Mouse (Mus musculus) ES-E14 (cell line): Measurements from ENCODE around the gene Radil. TPM values are rescaled to one million over a fixed set of nuclear protein-coding genes. Genes with fewer than 3 reads are reported as not detected.

ENCODE experiments used
- DNase-seq: peaks from one replicate; pipeline ENCODE4 v3.0.0-alpha.2; 2013; ENCODE audit warnings: low read depth, low spot score
- H3K27ac ChIP-seq: 2 replicates; pipeline ENCODE4 v1.5.1; 2012; ENCODE audit warnings: low read depth, mild to moderate bottlenecking, low read length, moderate library complexity, mixed read lengths; ENCODE audit not compliant: poor library complexity, insufficient read depth, severe bottlenecking
- H3K36me3 ChIP-seq: 2 replicates; pipeline ENCODE4 v1.6.1; 2012; ENCODE audit warnings: mild to moderate bottlenecking, low read length, moderate library complexity, mixed read lengths; ENCODE audit not compliant: control insufficient read depth, poor library complexity, insufficient read depth, severe bottlenecking
- H3K4me1 ChIP-seq, 2 experiments: fragments of 150-350 bp in 1 of 2; sonication (generic) in 1 of 2; 2 replicates each; pipeline ENCODE4 v1.6.1; 2012; ENCODE audit warnings: low read length in 2 of 2, mild to moderate bottlenecking in 1 of 2, mixed read lengths in 1 of 2; ENCODE audit not compliant: control insufficient read depth in 2 of 2, insufficient read depth in 2 of 2, poor library complexity in 1 of 2
- H3K4me3 ChIP-seq, 2 experiments: fragments of 150-350 bp in 1 of 2; sonication (generic) in 1 of 2; 2 replicates each; pipeline ENCODE4 v1.5.1; 2012; ENCODE audit warnings: low read length in 2 of 2, low read depth in 1 of 2, mild to moderate bottlenecking in 1 of 2, mixed read lengths in 1 of 2; ENCODE audit not compliant: insufficient read depth in 1 of 2, poor library complexity in 1 of 2, severe bottlenecking in 1 of 2
- H3K9ac ChIP-seq: 2 replicates; pipeline ENCODE4 v1.6.1; 2012; ENCODE audit warnings: low read depth, mild to moderate bottlenecking, low read length, mixed read lengths; ENCODE audit not compliant: poor library complexity, insufficient read depth, severe bottlenecking
- H3K9me3 ChIP-seq: fragments of 150-350 bp; sonication (generic); 2 replicates; pipeline ENCODE4 v1.6.1; 2012; ENCODE audit warnings: low read depth, mild to moderate bottlenecking, low read length; ENCODE audit not compliant: control insufficient read depth, insufficient read depth
- CHD2 ChIP-seq: IDR thresholded peaks from 2 replicates; pipeline ENCODE4 v1.6.1; 2014; ENCODE audit warnings: mild to moderate bottlenecking, low read depth, low read length, inconsistent platforms
- HCFC1 ChIP-seq: IDR thresholded peaks from 2 replicates; pipeline ENCODE4 v1.6.1; 2012; ENCODE audit warnings: low read length, inconsistent platforms, borderline replicate concordance; ENCODE audit not compliant: insufficient read depth
- MAFK ChIP-seq: IDR thresholded peaks from 2 replicates; pipeline ENCODE4 v1.6.1; 2014; ENCODE audit warnings: mild to moderate bottlenecking, low read depth, low read length, inconsistent platforms; ENCODE audit not compliant: insufficient read depth
- ZC3H11A ChIP-seq: IDR thresholded peaks from 2 replicates; pipeline ENCODE4 v1.6.1; 2012; ENCODE audit warnings: low read depth, mild to moderate bottlenecking, inconsistent platforms, low read length, borderline replicate concordance
- ZNF384 ChIP-seq: IDR thresholded peaks from 2 replicates; pipeline ENCODE4 v1.6.1; 2012; ENCODE audit warnings: low read depth, low read length, inconsistent platforms
- in situ Hi-C, 2 experiments: fragments of 600-800 bp; cut with MboI; formaldehyde crosslinking; loops; one replicate each; pipeline ENCODE4 v1.15.1; 2025; ENCODE audit warnings: low sequenced_read_pairs in 2 of 2, inconsistent platforms in 1 of 2; ENCODE audit not compliant: unreplicated experiment in 2 of 2
- total RNA-seq: library from RNA; depleted of rRNA; stranded (reverse); fragments of 300-350 nt; gene quantifications from 2 replicates; pipeline ENCODE4 v1.2.3, GENCODE M21; 2012

Gene Radil
- total RNA-seq, 1 experiment, result 6.2 TPM

DNA sequence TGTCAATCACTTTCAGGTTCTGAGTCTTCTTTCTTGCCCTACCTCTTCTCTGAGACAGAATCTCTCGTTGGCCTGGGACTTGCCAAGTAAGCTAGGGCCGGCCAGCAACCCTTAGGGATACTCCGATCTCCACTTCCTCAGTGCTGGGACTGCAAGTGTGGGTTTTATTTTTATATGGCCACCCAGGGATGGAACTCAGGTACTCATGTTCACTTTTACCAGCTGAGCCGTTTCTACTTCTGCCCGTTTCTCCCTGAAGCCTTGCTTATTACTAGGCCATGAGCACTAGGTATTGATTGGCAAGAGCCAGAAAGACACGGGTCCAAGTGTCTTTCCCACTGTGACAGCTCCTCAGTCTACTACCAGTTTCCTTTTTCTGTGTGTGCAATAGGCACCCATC is 87.9 kb downstream of the Radil start:
- H3K36me3 ChIP-seq, result peaks cover 17% of the 10 kb centered on the region
- H3K4me3 ChIP-seq, result peak overlapping the region in 1 of 2 experiments; percentile 59; a peak in 2 of 4 replicates
- in situ Hi-C loops, result no loop called here

DNA sequence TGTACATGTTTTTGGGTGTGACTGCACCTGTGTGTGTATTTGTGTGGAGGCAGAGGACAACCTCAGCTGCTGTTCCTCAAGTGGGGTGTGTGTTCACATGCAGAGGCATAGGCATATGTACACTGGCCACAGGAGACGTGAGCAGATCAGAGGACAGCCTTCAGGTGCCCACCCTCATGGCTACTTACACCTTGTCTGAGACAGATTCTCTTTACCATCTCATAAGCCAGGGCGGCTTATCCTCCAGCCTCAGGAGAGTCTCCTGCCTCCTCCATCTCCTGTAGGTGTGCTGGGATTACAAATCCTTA is 88.3 kb downstream of the Radil start:
- Histone ChIP-seq H3K4me1 (peaks cover 0 to 5% of the 10 kb centered on the region in 2 experiments; a peak in 3 of 4 replicates), H3K9me3 (no peaks in the 10 kb centered on the region), H3K9ac (no peak overlapping the region), H3K4me3 (no peak overlapping the region), H3K27ac (no peak overlapping the region), H3K36me3 (peaks cover 17% of the 10 kb centered on the region)
- no peak for TF ChIP-seq HCFC1
- TF ChIP-seq ZNF384, result no peak
- no peak for TF ChIP-seq MAFK
- no peak for TF ChIP-seq ZC3H11A
- TF ChIP-seq CHD2, result no peak
- in situ Hi-C loops, result no loop called here
- no peak for DNase-seq

More for the DNA sequence above, 87.9 kb downstream of the Radil start:
- Histone ChIP-seq H3K9me3 (no peaks in the 10 kb centered on the region), H3K9ac (peak overlapping the region; percentile 64; the same call in 1 of the 2 replicates), H3K4me1 (peaks cover 0 to 3% of the 10 kb centered on the region in 2 experiments; a peak in 3 of 4 replicates), H3K27ac (no peak overlapping the region)
- no peak for TF ChIP-seq CHD2
- TF ChIP-seq ZC3H11A, result no peak
- no peak for TF ChIP-seq HCFC1
- no peak for TF ChIP-seq MAFK
- no peak for TF ChIP-seq ZNF384
- DNase-seq, result no peak

- in situ Hi-C loops, result no loop called here
- TF ChIP-seq HCFC1 (no peak), ZC3H11A (no peak), CHD2 (no peak), ZNF384 (no peak), MAFK (no peak)
- Histone ChIP-seq H3K9me3 (no peaks in the 10 kb centered on the region), H3K36me3 (peaks cover 16% of the 10 kb centered on the region), H3K4me1 (peaks cover 0 to 9% of the 10 kb centered on the region in 2 experiments; a peak in 3 of 4 replicates), H3K27ac (no peak overlapping the region), H3K9ac (no peak overlapping the region), H3K4me3 (no peak overlapping the region)
- no peak for DNase-seq
Measured at GRCm38 (mm10) chr5:142461942-142462640, 88.8 kb downstream of the Radil start.

- Histone ChIP-seq H3K9me3 (no peaks in the 10 kb centered on the region), H3K36me3 (peaks cover 27% of the 10 kb centered on the region), H3K27ac (no peak overlapping the region), H3K4me1 (peaks cover 0 to 13% of the 10 kb centered on the region in 2 experiments; a peak in 3 of 4 replicates), H3K9ac (no peak overlapping the region), H3K4me3 (no peak overlapping the region)
- in situ Hi-C loops, result no loop called here
- TF ChIP-seq MAFK (no peak), CHD2 (no peak), ZC3H11A (no peak), ZNF384 (no peak), HCFC1 (no peak)
- no peak for DNase-seq
Measured at GRCm38 (mm10) chr5:142459834-142460233, 91.1 kb downstream of the Radil start.
